Mouse (Mus musculus) MEL (cell line): ENCODE measurements around the gene C2cd2. TPM values are rescaled to one million over a fixed set of nuclear protein-coding genes. Genes with fewer than 3 reads are reported as not detected.

Source experiments
- DNase-seq: peaks from one replicate; pipeline ENCODE4 v3.0.0; 2011; ENCODE audit warnings: low read depth, low spot score
- H3K27ac ChIP-seq: 2 replicates; pipeline ENCODE4 v1.5.1; 2012; ENCODE audit warnings: low read depth, mild to moderate bottlenecking, control low read depth, low read length, moderate library complexity; ENCODE audit not compliant: control insufficient read depth
- H3K27me3 ChIP-seq, 2 experiments: fragments of 150-350 bp in 1 of 2; sonication (generic) in 1 of 2; 2 replicates each; pipeline ENCODE4 v1.6.1; 2012; ENCODE audit warnings: low read length in 2 of 2, mild to moderate bottlenecking in 2 of 2, improper control_type of control experiment in 1 of 2, moderate library complexity in 1 of 2; ENCODE audit not compliant: insufficient read depth in 2 of 2, control insufficient read depth in 1 of 2
- H3K36me3 ChIP-seq, 2 experiments: 2 replicates each; pipeline ENCODE4 v1.6.1; 2012 to 2014; ENCODE audit warnings: low read length in 2 of 2, improper control_type of control experiment in 1 of 2, inconsistent platforms in 1 of 2, mild to moderate bottlenecking in 1 of 2; ENCODE audit not compliant: insufficient read depth in 2 of 2, control insufficient read depth in 1 of 2
- H3K4me1 ChIP-seq, 2 experiments: fragments of 150-350 bp in 1 of 2; sonication (generic) in 1 of 2; 2 replicates each; pipeline ENCODE4 v1.6.1; 2012; ENCODE audit warnings: low read length in 2 of 2, improper control_type of control experiment in 1 of 2, mild to moderate bottlenecking in 1 of 2; ENCODE audit not compliant: insufficient read depth in 2 of 2, control insufficient read depth in 1 of 2
- H3K4me3 ChIP-seq, 2 experiments: fragments of 150-350 bp in 1 of 2; sonication (generic) in 1 of 2; 2 replicates each; pipeline ENCODE4 v1.5.1; 2012; ENCODE audit warnings: low read depth in 2 of 2, low read length in 2 of 2, mild to moderate bottlenecking in 2 of 2, moderate library complexity in 2 of 2, control low read depth in 1 of 2, improper control_type of control experiment in 1 of 2; ENCODE audit not compliant: control insufficient read depth in 1 of 2, insufficient read depth in 1 of 2
- H3K79me2 ChIP-seq: 2 replicates; pipeline ENCODE4 v1.6.1; 2012; ENCODE audit warnings: mild to moderate bottlenecking, low read length, moderate library complexity; ENCODE audit not compliant: control insufficient read depth, poor library complexity, insufficient read depth
- H3K9ac ChIP-seq: 2 replicates; pipeline ENCODE4 v1.6.1; 2012; ENCODE audit warnings: low read depth, mild to moderate bottlenecking, control low read depth, low read length, moderate library complexity; ENCODE audit not compliant: control insufficient read depth, poor library complexity, severe bottlenecking
- H3K9me3 ChIP-seq: fragments of 150-350 bp; sonication (generic); replicated peaks from 2 replicates; pipeline ENCODE4 v1.6.1; 2012; ENCODE audit warnings: mild to moderate bottlenecking, low read length, improper control_type of control experiment, moderate library complexity; ENCODE audit not compliant: insufficient read depth
- CHD2 ChIP-seq: IDR thresholded peaks from 2 replicates; pipeline ENCODE4 v1.6.1; 2011; ENCODE audit warnings: low read length, improper control_type of control experiment
- E2F4 ChIP-seq: IDR thresholded peaks from 2 replicates; pipeline ENCODE4 v1.6.1; 2011; ENCODE audit warnings: low read depth, low read length, improper control_type of control experiment, borderline replicate concordance
- ELF1 ChIP-seq: IDR thresholded peaks from 2 replicates; pipeline ENCODE4 v1.6.1; 2014; ENCODE audit warnings: low read depth, mild to moderate bottlenecking, inconsistent platforms, low read length, improper control_type of control experiment, moderate library complexity
- GATA1 ChIP-seq: IDR thresholded peaks from 2 replicates; pipeline ENCODE4 v1.6.1; 2011; ENCODE audit warnings: low read depth, low read length, improper control_type of control experiment
- HCFC1 ChIP-seq: IDR thresholded peaks from 2 replicates; pipeline ENCODE4 v1.6.1; 2012; ENCODE audit warnings: low read depth, mild to moderate bottlenecking, inconsistent platforms, low read length, improper control_type of control experiment, moderate library complexity
- JUND ChIP-seq: IDR thresholded peaks from 2 replicates; pipeline ENCODE4 v1.6.1; 2011; ENCODE audit warnings: low read depth, mild to moderate bottlenecking, improper control_type of control experiment, low read length
- MAFK ChIP-seq: IDR thresholded peaks from 2 replicates; pipeline ENCODE4 v1.6.1; 2011; ENCODE audit warnings: low read depth, mild to moderate bottlenecking, low read length, improper control_type of control experiment, borderline replicate concordance
- MAX ChIP-seq: IDR thresholded peaks from 2 replicates; pipeline ENCODE4 v1.6.1; 2011; ENCODE audit warnings: low read length, improper control_type of control experiment
- MEF2A ChIP-seq: IDR thresholded peaks from 2 replicates; pipeline ENCODE4 v1.6.1; 2014; ENCODE audit warnings: low read depth, mild to moderate bottlenecking, inconsistent platforms, low read length, improper control_type of control experiment; ENCODE audit not compliant: poor library complexity, insufficient replicate concordance, severe bottlenecking; ENCODE audit errors: extremely low read depth
- MYB ChIP-seq: IDR thresholded peaks from 2 replicates; pipeline ENCODE4 v1.6.1; 2011; ENCODE audit warnings: mild to moderate bottlenecking, low read depth, low read length, improper control_type of control experiment
- POLR2AphosphoS2 ChIP-seq: IDR thresholded peaks from 2 replicates; pipeline ENCODE4 v1.6.1; 2011; ENCODE audit warnings: low read length, improper control_type of control experiment
- RAD21 ChIP-seq: IDR thresholded peaks from 2 replicates; pipeline ENCODE4 v1.6.1; 2011; ENCODE audit warnings: mild to moderate bottlenecking, low read depth, low read length, improper control_type of control experiment
- RCOR1 ChIP-seq: IDR thresholded peaks from 2 replicates; pipeline ENCODE4 v1.6.1; 2012; ENCODE audit warnings: low read depth, mild to moderate bottlenecking, inconsistent platforms, low read length, improper control_type of control experiment
- SMC3 ChIP-seq: IDR thresholded peaks from 2 replicates; pipeline ENCODE4 v1.6.1; 2011; ENCODE audit warnings: low read depth, low read length, improper control_type of control experiment
- TBP ChIP-seq: IDR thresholded peaks from 2 replicates; pipeline ENCODE4 v1.8.0; 2011; ENCODE audit warnings: low read depth, low read length, improper control_type of control experiment
- TCF12 ChIP-seq: IDR thresholded peaks from 2 replicates; pipeline ENCODE4 v1.6.1; 2014; ENCODE audit warnings: low read depth, mild to moderate bottlenecking, inconsistent platforms, low read length, improper control_type of control experiment, moderate library complexity
- UBTF ChIP-seq: IDR thresholded peaks from 2 replicates; pipeline ENCODE4 v1.6.1; 2012; ENCODE audit warnings: low read depth, mild to moderate bottlenecking, inconsistent platforms, low read length, improper control_type of control experiment, moderate library complexity, borderline replicate concordance; ENCODE audit not compliant: insufficient read depth
- USF1 ChIP-seq: IDR thresholded peaks from 2 replicates; pipeline ENCODE4 v1.6.1; 2014; ENCODE audit warnings: low read depth, mild to moderate bottlenecking, inconsistent platforms, low read length, improper control_type of control experiment, moderate library complexity
- USF2 ChIP-seq, 2 experiments: IDR thresholded peaks; 2 replicates each; pipeline ENCODE4 v1.6.1; 2011 to 2012; ENCODE audit warnings: improper control_type of control experiment in 2 of 2, low read length in 2 of 2, borderline replicate concordance in 1 of 2, inconsistent platforms in 1 of 2, low read depth in 1 of 2, mild to moderate bottlenecking in 1 of 2; ENCODE audit not compliant: insufficient read depth in 1 of 2
- ZC3H11A ChIP-seq: IDR thresholded peaks from 2 replicates; pipeline ENCODE4 v1.6.1; 2012; ENCODE audit warnings: low read depth, mild to moderate bottlenecking, inconsistent platforms, low read length, improper control_type of control experiment
- ZKSCAN1 ChIP-seq: IDR thresholded peaks from 2 replicates; pipeline ENCODE4 v1.6.1; 2012; ENCODE audit warnings: low read depth, mild to moderate bottlenecking, inconsistent platforms, low read length, improper control_type of control experiment, moderate library complexity
- ZMIZ1 ChIP-seq: IDR thresholded peaks from 2 replicates; pipeline ENCODE4 v1.6.1; 2012; ENCODE audit warnings: low read depth, mild to moderate bottlenecking, inconsistent platforms, low read length, improper control_type of control experiment, moderate library complexity
- polyA plus RNA-seq, 2 experiments: library from polyadenylated mRNA; stranded (reverse) in 1 of 2; unstranded in 1 of 2; fragments of >175 nt in 1 of 2; fragments of >200 nt in 1 of 2; gene quantifications; 2 replicates each; pipeline versions ENCODE4 v1.2.1 to v1.2.4; 2012; ENCODE audit warnings: low replicate concordance in 2 of 2, low read depth in 1 of 2; ENCODE audit not compliant: insufficient read length in 2 of 2, insufficient read depth in 1 of 2, missing spikeins in 1 of 2
- total RNA-seq: library from RNA; depleted of rRNA; stranded (reverse); fragments of 300-350 nt; gene quantifications from 2 replicates; pipeline ENCODE4 v1.2.3, GENCODE M21; 2012

The C2cd2 gene
- total and polyA plus RNA-seq, 3 experiments, result 8.9 to 20.7 TPM; not detected in 1

DNA sequence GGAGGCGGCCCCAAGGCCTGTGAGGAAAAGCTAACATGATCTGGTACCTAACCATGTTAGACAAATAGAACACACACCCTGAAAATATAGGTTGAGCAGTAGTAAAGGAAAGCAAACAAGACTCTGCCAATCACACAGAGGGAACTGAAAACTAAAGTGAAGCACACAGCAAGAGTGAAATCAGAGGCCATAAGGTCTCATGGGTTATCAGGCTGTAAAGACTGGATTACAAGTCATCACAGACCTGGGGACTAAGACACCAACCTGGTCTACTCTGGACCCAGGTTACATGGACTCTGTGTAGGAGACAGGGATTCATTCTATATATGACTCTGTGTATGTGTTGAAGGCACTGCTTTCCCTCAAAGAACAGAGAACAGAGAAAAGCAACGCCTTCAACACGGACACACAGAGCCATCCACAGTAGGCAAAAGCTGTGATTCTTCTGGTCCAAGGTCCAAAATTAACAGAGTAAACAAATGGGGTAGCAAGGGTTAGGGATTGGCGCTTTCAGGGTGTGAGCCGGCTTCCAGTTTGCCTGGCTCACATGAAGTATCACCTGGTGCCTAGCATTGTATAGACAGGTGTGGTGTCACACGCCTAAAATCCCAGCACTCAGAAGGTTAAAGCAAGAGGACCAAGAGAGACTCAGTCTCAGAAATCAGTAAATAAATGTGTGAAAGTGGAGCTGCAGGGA, 138.9 kb downstream of the C2cd2 start:
- H3K36me3 ChIP-seq, result peaks cover 0 to 9% of the 10 kb centered on the region in 2 experiments; a peak in 2 of 4 replicates
- no peak overlapping the region for H3K9ac ChIP-seq
- H3K4me1 ChIP-seq, result no peaks in the 10 kb centered on the region
- H3K27me3 ChIP-seq, result no peaks in the 10 kb centered on the region
- no peaks in the 10 kb centered on the region for H3K79me2 ChIP-seq
- no peaks in the 10 kb centered on the region for H3K9me3 ChIP-seq
- no peak overlapping the region for H3K4me3 ChIP-seq
- H3K27ac ChIP-seq, result no peak overlapping the region
- TF ChIP-seq MAX (no peak), ZMIZ1 (no peak), USF2 (IDR thresholded peaks at IDR 0.05; ENCODE audit: borderline replicate concordance in 1 of 2, insufficient read depth in 1 of 2, low read depth in 1 of 2, low read length in 2 of 2) (no peak), RCOR1 (no peak), CHD2 (no peak), MEF2A (no peak), ZKSCAN1 (no peak), JUND (no peak), E2F4 (no peak), ELF1 (no peak), MAFK (no peak), TCF12 (no peak), TBP (no peak), RAD21 (no peak), ZC3H11A (no peak), UBTF (no peak)
- no peak for DNase-seq

DNA sequence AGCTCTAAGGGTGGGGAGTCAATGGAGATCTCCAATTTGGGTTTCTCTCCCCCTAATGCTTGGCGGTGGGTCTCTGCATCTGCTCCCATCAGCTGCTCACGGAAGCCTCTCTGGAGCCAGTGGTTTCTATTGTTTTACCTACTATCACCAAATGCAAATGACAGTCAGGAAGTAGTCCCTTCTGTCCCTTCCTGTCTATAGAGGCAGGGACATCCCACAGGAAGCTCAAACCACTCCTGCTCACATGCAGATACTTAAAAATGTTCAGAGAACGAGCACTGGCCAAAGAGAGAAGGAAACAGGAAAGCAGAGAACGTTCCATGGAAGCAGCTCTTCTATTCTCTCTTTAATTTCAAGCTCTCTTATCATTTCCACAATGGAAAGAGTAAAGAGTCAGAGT, 142.9 kb downstream of the C2cd2 start:
- Histone ChIP-seq H3K4me1 (no peaks in the 10 kb centered on the region), H3K79me2 (no peaks in the 10 kb centered on the region), H3K27ac (no peak overlapping the region), H3K9ac (no peak overlapping the region), H3K27me3 (no peaks in the 10 kb centered on the region), H3K9me3 (no peaks in the 10 kb centered on the region), H3K4me3 (no peak overlapping the region), H3K36me3 (peaks cover 0 to 9% of the 10 kb centered on the region in 2 experiments; a peak in 2 of 4 replicates)
- TF ChIP-seq MAX (no peak), POLR2AphosphoS2 (no peak), GATA1 (no peak), USF2 (IDR thresholded peaks at IDR 0.05; ENCODE audit: borderline replicate concordance in 1 of 2, insufficient read depth in 1 of 2, low read depth in 1 of 2, low read length in 2 of 2) (no peak), USF1 (no peak), HCFC1 (no peak), SMC3 (no peak), MYB (no peak), RAD21 (no peak)
- no peak for DNase-seq
